ENCODE assay signal across 23 mouse cellular contexts in genomic region chr3:159031581-159031980, GRCm38 (mm10).
DNase-seq lines count a peak whose midpoint lies in the region; ATAC-seq and TF ChIP-seq lines count a peak whose summit lies in the region.
"Had no signal": no experiment of that assay in that cellular context is flagged by ENCODE, and none has a peak within 500 bp of the region (broad histone marks: within the 10 kb centered on the region; RNA-seq: fewer than 3 reads in every experiment).

No protein-coding gene starts in this region.

- H3K4me3 ChIP-seq in left cerebral cortex, adult 2 months, result no peak overlapping the region
- H3K4me3 ChIP-seq in cortical plate, adult 2 months (ENCODE audit: insufficient read depth, low read length), result no peak overlapping the region
- H3K4me3 ChIP-seq in olfactory bulb, adult 2 months (ENCODE audit: insufficient read depth, low read depth, low read length), result no peak overlapping the region
- H3K4me3 ChIP-seq in hindbrain, embryonic 14.5 days (replicated peaks; ENCODE audit: low read length), result no peak overlapping the region
- H3K4me3 ChIP-seq: erythroblast, embryonic 14.5 days; forebrain, embryonic 15.5 days; hindbrain, embryonic 12.5 days; limb, embryonic 13.5 days; midbrain, embryonic 13.5 days; stomach, embryonic 15.5 days had no signal

- WGBS in olfactory bulb, adult 2 months, result 76% methylated on average over 3 of the region's 3 CpGs
- 83% methylated on average over 3 of the region's 3 CpGs for WGBS in hindbrain, embryonic 14.5 days

- intact Hi-C loops in left cerebral cortex, adult 2 months (cut with DNase I), result loop anchor here (5.0 to 10.0 kb wide), 4 partner anchors 111 to 577 kb away; no protein-coding TSS in a partner anchor

- peak; percentile 50 for TF ChIP-seq CTCF in left cerebral cortex, adult 2 months (IDR thresholded peaks at IDR 0.05)
- peak; percentile 35; the same call in 1 of the 2 replicates for TF ChIP-seq CTCF in cortical plate, adult 2 months (IDR thresholded peaks at IDR 0.05; ENCODE audit: extremely low read depth, insufficient read depth, low read length)
- TF ChIP-seq CTCF in olfactory bulb, adult 2 months (IDR thresholded peaks at IDR 0.05; ENCODE audit: insufficient read depth, low read depth, low read length), result no peak

- no peak overlapping the region for H3K4me2 ChIP-seq in hindbrain, embryonic 14.5 days (replicated peaks)
- H3K4me2 ChIP-seq: forebrain, embryonic 15.5 days; hindbrain, embryonic 12.5 days; limb, embryonic 13.5 days; midbrain, embryonic 13.5 days; stomach, embryonic 15.5 days had no signal

- H3K27ac ChIP-seq in left cerebral cortex, adult 2 months, result peak overlapping the region; percentile 84
- no peak overlapping the region for H3K27ac ChIP-seq in cortical plate, adult 2 months (ENCODE audit: insufficient read depth, low read length)
- peak overlapping the region; percentile 66 for H3K27ac ChIP-seq in olfactory bulb, adult 2 months (ENCODE audit: insufficient read depth, low read depth, low read length)
- no peak overlapping the region for H3K27ac ChIP-seq in hindbrain, embryonic 14.5 days
- H3K27ac ChIP-seq: forebrain, embryonic 15.5 days; hindbrain, embryonic 12.5 days; limb, embryonic 13.5 days; liver, embryonic 14.5 days; midbrain, embryonic 13.5 days; stomach, embryonic 15.5 days had no signal

- H3K4me1 ChIP-seq in cortical plate, adult 2 months (ENCODE audit: control insufficient read depth, insufficient read depth, low read length), result peaks cover 5% of the 10 kb centered on the region
- H3K4me1 ChIP-seq in olfactory bulb, adult 2 months (ENCODE audit: control insufficient read depth, insufficient read depth, low read length), result 0 out of 2 replicates have a peak, but pooled peaks cover 4% of the 10 kb centered on the region
- H3K4me1 ChIP-seq in hindbrain, embryonic 14.5 days (replicated peaks; ENCODE audit: control insufficient read depth, insufficient read depth, low read length), result no peaks in the 10 kb centered on the region
- H3K4me1 ChIP-seq: forebrain, embryonic 15.5 days; hindbrain, embryonic 12.5 days; limb, embryonic 13.5 days; midbrain, embryonic 13.5 days; stomach, embryonic 15.5 days had no signal

- ATAC-seq in hindbrain, embryonic 14.5 days (ENCODE audit: low FRiP score), result no peak
- ATAC-seq: CD4-positive, CD25-positive, alpha-beta regulatory T cell, adult 4 months; forebrain, embryonic 15.5 days; midbrain, embryonic 13.5 days had no signal

- TF ChIP-seq POLR2A in cortical plate, adult 2 months (IDR thresholded peaks at IDR 0.05; ENCODE audit: extremely low read depth, insufficient read depth, low read length), result no peak
- no peak for TF ChIP-seq POLR2A in olfactory bulb, adult 2 months (IDR thresholded peaks at IDR 0.05; ENCODE audit: insufficient read depth, low read depth, low read length)

- H3K36me3 ChIP-seq in hindbrain, embryonic 14.5 days (replicated peaks; ENCODE audit: control insufficient read depth, insufficient read depth), result no peaks in the 10 kb centered on the region
- H3K36me3 ChIP-seq: forebrain, embryonic 15.5 days; G1E; hindbrain, embryonic 12.5 days; limb, embryonic 13.5 days; midbrain, embryonic 13.5 days; stomach, embryonic 15.5 days had no signal

- peak in 1 of 2 experiments; percentile 24 for DNase-seq in left cerebral cortex, adult 2 months (ENCODE audit: extremely low spot score in 1 of 2, low spot score in 2 of 2)
- DNase-seq in left cerebral cortex, adult 11 months (ENCODE audit: low spot score), result no peak
- DNase-seq in NIH3T3 (ENCODE audit: low read depth), result peak; percentile 11
- DNase-seq in urinary bladder, postnatal 25 days (ENCODE audit: low spot score), result no peak
- no peak for DNase-seq in hindbrain, embryonic 14.5 days (ENCODE audit: low spot score)
- DNase-seq: adrenal gland, adult 2 months; cerebellum, adult 11 months; cerebellum, postnatal 14 days; gastrocnemius, postnatal 25 days; kidney, adult 9 months; kidney, postnatal 4 days; spleen, adult 18-20 months had no signal

- H3K27me3 ChIP-seq in hindbrain, embryonic 14.5 days (ENCODE audit: control insufficient read depth, insufficient read depth, low read length), result no peaks in the 10 kb centered on the region
- H3K27me3 ChIP-seq: forebrain, embryonic 15.5 days; hindbrain, embryonic 12.5 days; limb, embryonic 13.5 days; midbrain, embryonic 13.5 days; stomach, embryonic 15.5 days had no signal

- H3K9ac ChIP-seq in hindbrain, embryonic 14.5 days, result no peak overlapping the region
- H3K9ac ChIP-seq: forebrain, embryonic 15.5 days; hindbrain, embryonic 12.5 days; limb, embryonic 13.5 days; liver, embryonic 14.5 days; midbrain, embryonic 13.5 days; stomach, embryonic 15.5 days had no signal

- no peaks in the 10 kb centered on the region for H3K9me3 ChIP-seq in hindbrain, embryonic 14.5 days (ENCODE audit: control insufficient read depth, low read length)
- H3K9me3 ChIP-seq: forebrain, embryonic 15.5 days; hindbrain, embryonic 12.5 days; limb, embryonic 13.5 days; midbrain, embryonic 13.5 days; stomach, embryonic 15.5 days had no signal

Comparison
In these comparisons a context has a peak if more than half of its experiments do, and no peak if none do; other contexts are left out.
1. H3K27ac ChIP-seq: peak in left cerebral cortex, adult 2 months (single experiment) and olfactory bulb, adult 2 months (single experiment); none in cortical plate, adult 2 months (single experiment) and hindbrain, embryonic 14.5 days (single experiment).